Mouse (Mus musculus) stomach, embryonic 15.5 days (tissue): Measurements from ENCODE around the gene Sema4d. TPM values are rescaled to one million over a fixed set of nuclear protein-coding genes. Genes with fewer than 3 reads are reported as not detected.
"Not testable (repeated sequence)": the region's sequence is repeated elsewhere in the genome, so short reads cannot be mapped to it uniquely, and the experiment has no call there.

Source experiments
- ATAC-seq: fragments of 200-750 bp; cut with Nextera tagmentation; 2 replicates; pipeline ENCODE4 v1.8.0; 2017; ENCODE audit warnings: low read depth, moderate number of reproducible peaks, moderate TSS enrichment; ENCODE audit not compliant: insufficient read depth, low FRiP score
- H3K27ac ChIP-seq: fragments of 300-500 bp; sonication (generic); 2 replicates; pipeline ENCODE4 v1.5.1; 2015; ENCODE audit warnings: mild to moderate bottlenecking, inconsistent platforms
- H3K27me3 ChIP-seq: fragments of 300-500 bp; sonication (generic); replicated peaks from 2 replicates; pipeline ENCODE4 v1.6.1; 2015; ENCODE audit warnings: inconsistent platforms
- H3K36me3 ChIP-seq: fragments of 300-500 bp; sonication (generic); 2 replicates; pipeline ENCODE4 v1.6.1; 2015; ENCODE audit warnings: inconsistent platforms
- H3K4me1 ChIP-seq: fragments of 300-500 bp; sonication (generic); 2 replicates; pipeline ENCODE4 v1.6.1; 2015; ENCODE audit warnings: inconsistent platforms
- H3K4me2 ChIP-seq: fragments of 300-500 bp; sonication (generic); 2 replicates; pipeline ENCODE4 v1.6.1; 2015; ENCODE audit warnings: mild to moderate bottlenecking, inconsistent platforms
- H3K4me3 ChIP-seq: fragments of 300-500 bp; sonication (generic); replicated peaks from 2 replicates; pipeline ENCODE4 v1.5.1; 2015; ENCODE audit warnings: inconsistent platforms
- H3K9ac ChIP-seq: fragments of 300-500 bp; sonication (generic); 2 replicates; pipeline ENCODE4 v1.6.1; 2015; ENCODE audit warnings: inconsistent platforms
- H3K9me3 ChIP-seq: fragments of 300-500 bp; sonication (generic); 2 replicates; pipeline ENCODE4 v1.6.1; 2016; ENCODE audit warnings: inconsistent platforms
- WGBS: fragments of 180-500 bp; shearing (Covaris S2); methylation state at CpG from one replicate; pipeline ENCODE4 v1.1.7; 2015; 5-methylcytosine and 5-hydroxymethylcytosine counted together
- polyA plus RNA-seq: library from polyadenylated mRNA; unstranded; fragments of >200 nt; fragmentation: Nextera tagmentation; extraction: Ambion mirVana; gene quantifications from 2 replicates; pipeline ENCODE4 v1.2.1, GENCODE M21; 2015

The Sema4d gene
- polyA plus RNA-seq: 8.4 and 10.2 TPM in 2 replicates

DNA sequence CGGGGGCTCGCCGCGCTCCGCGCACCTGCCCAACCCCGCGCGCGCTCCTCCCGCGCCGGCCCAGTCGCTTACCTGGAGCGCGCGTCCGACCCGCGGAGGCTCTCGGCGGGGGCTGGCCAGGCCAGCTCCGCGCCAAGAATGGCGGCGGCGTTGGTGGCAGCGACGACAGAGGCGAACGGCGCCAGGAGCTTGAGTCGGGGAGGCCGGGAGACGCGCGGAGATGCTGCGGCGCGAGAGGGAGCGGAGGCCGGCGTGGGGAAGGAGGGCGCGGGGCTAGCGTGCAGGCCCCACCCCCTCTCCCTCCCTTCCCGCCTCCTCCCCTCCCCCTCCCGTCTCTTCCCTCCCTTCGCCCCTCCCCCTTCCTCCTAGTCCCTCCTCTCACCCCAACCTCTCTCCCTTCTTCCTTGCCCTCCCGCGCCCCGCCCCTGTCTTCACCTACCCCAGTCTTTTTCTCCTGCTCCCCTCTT lies at the start of gene Sema4d:
TSS of gene Sema4d (minus strand) at position 323 of the 467 bp plus-strand sequence.
- Histone ChIP-seq H3K9me3 (no peaks in the 10 kb centered on the region), H3K27ac (peak within 1 kb of the TSS; percentile 37; the same call in 1 of the 2 replicates), H3K4me1 (peaks cover 3% of the 10 kb centered on the region; the same call in 1 of the 2 replicates), H3K27me3 (0 out of 2 replicates have a peak, but pooled peaks cover 9% of the 10 kb centered on the region), H3K9ac (peak within 1 kb of the TSS; percentile 75), H3K4me2 (peak within 1 kb of the TSS; percentile 95), H3K4me3 (peak within 1 kb of the TSS; percentile 69), H3K36me3 (no peaks in the 10 kb centered on the region)
- 2% methylated on average over 29 of the region's 52 CpGs for WGBS
- ATAC-seq: peak; percentile 67

- ATAC-seq: no peak
- Histone ChIP-seq H3K9ac (no peak overlapping the region), H3K9me3 (no peaks in the 10 kb centered on the region), H3K4me3 (no peak overlapping the region), H3K27me3 (peaks cover 13% of the 10 kb centered on the region), H3K4me2 (no peak overlapping the region), H3K4me1 (peaks cover 25% of the 10 kb centered on the region), H3K36me3 (no peaks in the 10 kb centered on the region), H3K27ac (no peak overlapping the region)
- 79% methylated on average over 4 of the region's 4 CpGs for WGBS
These were observed 49.8 kb upstream of the Sema4d start for GRCm38 (mm10) chr13:51843298-51843697.

- Histone ChIP-seq H3K4me1 (peaks cover 24% of the 10 kb centered on the region), H3K4me2 (peak overlapping the region; percentile 33), H3K27ac (no peak overlapping the region), H3K27me3 (peaks cover 13% of the 10 kb centered on the region), H3K4me3 (0 out of 2 replicates have a peak overlapping the region, but pooled peaks have one; percentile 5), H3K36me3 (no peaks in the 10 kb centered on the region), H3K9ac (no peak overlapping the region), H3K9me3 (no peaks in the 10 kb centered on the region)
- WGBS: 24% methylated on average over 12 of the region's 12 CpGs
- ATAC-seq: no peak
These were observed 49.2 kb upstream of the Sema4d start for GRCm38 (mm10) chr13:51842773-51843172.

GRCm38 (mm10) chr13:51842191-51842590 lies 48.6 kb upstream of the Sema4d start:
- Histone ChIP-seq H3K36me3 (no peaks in the 10 kb centered on the region), H3K4me1 (peaks cover 24% of the 10 kb centered on the region), H3K27ac (no peak overlapping the region), H3K4me2 (peak overlapping the region; percentile 33; the same call in 1 of the 2 replicates), H3K9ac (no peak overlapping the region), H3K4me3 (no peak overlapping the region), H3K27me3 (peaks cover 13% of the 10 kb centered on the region), H3K9me3 (no peaks in the 10 kb centered on the region)
- WGBS: 30% methylated on average over 5 of the region's 5 CpGs
- ATAC-seq: no peak

DNA sequence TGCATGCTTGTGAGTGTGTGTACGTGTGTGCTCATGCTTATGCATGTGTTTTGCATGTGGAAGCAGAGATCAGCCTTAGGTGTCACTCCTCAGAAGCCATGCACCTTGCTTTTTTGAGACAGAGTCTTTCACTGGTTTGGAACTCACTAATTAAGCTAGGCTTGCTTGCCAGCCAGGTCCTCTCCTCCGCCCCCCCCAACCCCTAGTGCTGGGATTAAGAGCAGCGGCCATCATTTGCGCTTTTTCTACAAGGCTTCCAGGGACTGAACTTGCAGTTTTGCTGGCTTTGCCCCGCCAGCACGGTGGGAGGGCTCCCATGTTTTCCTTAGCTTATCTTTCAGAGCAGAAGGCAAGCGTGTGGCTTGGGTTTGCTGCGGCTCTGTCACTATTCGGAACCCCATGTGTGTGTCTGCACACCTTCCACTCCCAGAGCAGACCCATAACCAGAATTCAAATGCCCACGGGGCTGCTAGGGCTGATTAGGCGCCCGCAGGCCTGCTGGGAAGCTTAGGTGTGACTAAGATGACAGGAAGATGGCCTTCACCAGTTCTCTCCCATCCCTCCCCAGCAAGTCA lies 48.1 kb upstream of the Sema4d start:
- no peak for ATAC-seq
- WGBS: 25% methylated on average over 12 of the region's 12 CpGs
- Histone ChIP-seq H3K27me3 (peaks cover 13% of the 10 kb centered on the region), H3K9me3 (no peaks in the 10 kb centered on the region), H3K36me3 (no peaks in the 10 kb centered on the region), H3K4me3 (no peak overlapping the region), H3K4me2 (no peak overlapping the region; the same call in 1 of the 2 replicates), H3K27ac (no peak overlapping the region), H3K9ac (no peak overlapping the region), H3K4me1 (peaks cover 20% of the 10 kb centered on the region)

- 42% methylated on average over 6 of the region's 6 CpGs for WGBS
- ATAC-seq: no peak
- Histone ChIP-seq H3K27ac (no peak overlapping the region), H3K4me1 (peaks cover 20% of the 10 kb centered on the region), H3K4me3 (no peak overlapping the region), H3K4me2 (no peak overlapping the region), H3K9me3 (no peaks in the 10 kb centered on the region), H3K9ac (no peak overlapping the region), H3K27me3 (peaks cover 13% of the 10 kb centered on the region), H3K36me3 (no peaks in the 10 kb centered on the region)
These were observed 47.2 kb upstream of the Sema4d start for GRCm38 (mm10) chr13:51840702-51841101.

DNA sequence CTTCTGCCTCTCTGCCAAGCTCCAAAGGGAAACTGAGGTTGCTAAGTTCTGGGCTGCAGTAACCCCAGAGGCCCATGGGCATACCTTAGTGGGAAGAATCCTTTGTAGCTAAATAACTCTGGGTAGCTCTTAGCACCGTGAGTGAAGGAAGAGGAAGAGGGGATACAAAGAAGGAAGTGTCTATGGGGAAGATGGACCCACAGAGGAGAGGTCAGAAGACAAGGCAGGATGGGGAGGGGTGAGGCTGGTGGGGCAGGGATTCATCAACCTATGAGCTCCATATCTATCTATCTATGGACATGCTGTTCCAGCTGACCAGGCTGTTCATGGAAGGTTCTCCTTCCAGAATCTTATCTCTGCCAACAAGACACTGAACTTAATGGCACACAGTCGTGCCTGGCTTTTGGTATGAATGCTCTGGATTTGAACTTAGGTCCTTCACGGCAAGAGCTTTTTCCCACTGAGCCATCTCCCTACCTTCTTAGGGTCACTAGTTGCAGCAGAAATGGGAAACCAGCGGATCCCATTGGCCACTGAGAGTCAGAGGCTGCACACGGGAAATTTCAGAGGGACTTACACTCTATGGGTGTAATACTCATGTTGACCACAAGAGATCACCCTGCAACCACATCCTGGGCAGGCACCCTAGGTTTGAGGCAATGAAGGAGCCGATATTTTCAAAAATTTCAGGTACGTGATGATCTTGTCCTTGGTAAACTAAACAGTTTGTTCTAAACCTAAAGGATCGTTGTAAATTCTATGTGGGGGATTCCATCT lies 45.9 kb upstream of the Sema4d start:
- Histone ChIP-seq H3K27ac (no peak overlapping the region), H3K9me3 (no peaks in the 10 kb centered on the region), H3K9ac (no peak overlapping the region), H3K27me3 (peaks cover 13% of the 10 kb centered on the region), H3K4me2 (no peak overlapping the region), H3K36me3 (no peaks in the 10 kb centered on the region), H3K4me1 (peaks cover 13% of the 10 kb centered on the region), H3K4me3 (no peak overlapping the region)
- 21% methylated on average over 8 of the region's 8 CpGs for WGBS
- no peak for ATAC-seq

DNA sequence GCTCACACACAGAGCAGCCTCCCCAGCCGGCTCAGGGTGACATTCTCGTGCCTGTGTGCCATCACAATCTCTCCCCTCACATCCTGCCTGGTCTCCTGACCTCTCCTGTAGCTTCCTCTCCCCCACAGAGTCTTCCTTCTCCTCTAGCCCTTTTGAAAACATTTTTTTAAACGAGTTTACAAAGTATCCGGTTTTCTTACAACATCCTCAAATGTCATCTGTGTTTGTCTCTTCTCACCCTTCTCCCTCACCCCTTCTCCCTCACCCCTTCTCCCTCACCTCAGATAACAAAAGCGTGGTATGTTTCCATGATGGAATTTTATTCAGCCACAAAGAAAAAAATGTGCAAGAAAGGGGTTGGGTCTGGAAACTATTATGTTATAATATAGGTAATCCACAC lies 43.9 kb upstream of the Sema4d start:
- Histone ChIP-seq H3K4me2 (no peak overlapping the region), H3K27ac (no peak overlapping the region), H3K4me1 (peaks cover 18% of the 10 kb centered on the region), H3K27me3 (peaks cover 13% of the 10 kb centered on the region), H3K9ac (no peak overlapping the region), H3K36me3 (no peaks in the 10 kb centered on the region), H3K9me3 (no peaks in the 10 kb centered on the region), H3K4me3 (no peak overlapping the region)
- no peak for ATAC-seq
- WGBS: 21% methylated on average over 5 of the region's 5 CpGs

DNA sequence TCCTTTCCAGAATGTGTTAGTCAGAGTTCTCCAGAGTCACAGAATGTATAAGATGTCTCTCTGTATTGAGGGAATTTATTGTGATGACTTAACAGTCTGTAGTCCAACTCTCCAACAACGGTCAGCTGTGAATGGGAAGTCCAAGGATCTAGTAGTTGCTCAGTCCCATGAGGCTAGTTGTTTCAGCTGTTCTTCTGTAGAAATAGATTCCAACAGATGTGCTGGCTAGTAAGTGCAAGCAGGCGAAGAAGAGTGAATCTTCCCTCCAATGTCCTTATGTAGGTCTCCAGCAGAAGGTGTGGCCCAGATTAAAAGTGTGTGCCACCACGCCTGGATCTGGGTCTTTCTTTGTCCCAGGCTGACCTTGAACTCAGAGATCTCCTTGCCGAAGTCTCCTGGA lies 41.7 kb upstream of the Sema4d start:
- H3K36me3 ChIP-seq, H3K4me1 ChIP-seq, H3K27ac ChIP-seq, H3K4me2 ChIP-seq, ATAC-seq, H3K9ac ChIP-seq, H3K9me3 ChIP-seq, H3K27me3 ChIP-seq, H3K4me3 ChIP-seq: not testable (repeated sequence)
- WGBS: 74% methylated on average over 4 of the region's 4 CpGs

DNA sequence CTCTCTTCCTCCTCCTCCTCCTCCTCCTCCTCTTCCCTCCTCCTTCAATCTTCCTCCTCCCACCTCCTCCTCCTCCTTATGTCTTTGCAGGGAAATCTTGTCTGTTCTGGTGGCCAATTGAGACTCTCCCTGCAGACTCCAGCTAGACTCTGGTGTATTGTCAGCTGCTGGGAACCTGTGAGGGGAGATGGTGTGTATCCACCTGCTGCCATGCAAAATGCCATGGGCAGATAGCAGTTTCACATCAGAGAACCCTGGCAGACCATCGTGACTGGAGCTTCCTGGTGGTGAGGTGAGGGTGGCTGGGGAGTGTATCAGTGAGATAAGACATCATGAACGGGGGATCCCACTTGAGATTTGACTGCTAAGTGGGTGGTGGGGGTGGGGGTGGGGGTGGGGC lies 41.0 kb upstream of the Sema4d start:
- H3K4me1 ChIP-seq: peaks cover 7% of the 10 kb centered on the region; the same call in 1 of the 2 replicates
- H3K4me2 ChIP-seq: no peak overlapping the region
- no peak overlapping the region for H3K9ac ChIP-seq
- no peaks in the 10 kb centered on the region for H3K9me3 ChIP-seq
- H3K36me3 ChIP-seq: no peaks in the 10 kb centered on the region
- no peak overlapping the region for H3K4me3 ChIP-seq
- no peak for ATAC-seq
- 35% methylated on average over 2 of the region's 2 CpGs for WGBS
- no peak overlapping the region for H3K27ac ChIP-seq
- no peaks in the 10 kb centered on the region; the same call in 1 of the 2 replicates for H3K27me3 ChIP-seq

- not testable (repeated sequence) for H3K4me2 ChIP-seq, H3K27ac ChIP-seq, H3K4me3 ChIP-seq, H3K27me3 ChIP-seq, ATAC-seq, H3K36me3 ChIP-seq, H3K9ac ChIP-seq, H3K9me3 ChIP-seq, H3K4me1 ChIP-seq
- 55% methylated on average over 8 of the region's 8 CpGs for WGBS
These were observed 40.5 kb upstream of the Sema4d start for GRCm38 (mm10) chr13:51834024-51834423.

DNA sequence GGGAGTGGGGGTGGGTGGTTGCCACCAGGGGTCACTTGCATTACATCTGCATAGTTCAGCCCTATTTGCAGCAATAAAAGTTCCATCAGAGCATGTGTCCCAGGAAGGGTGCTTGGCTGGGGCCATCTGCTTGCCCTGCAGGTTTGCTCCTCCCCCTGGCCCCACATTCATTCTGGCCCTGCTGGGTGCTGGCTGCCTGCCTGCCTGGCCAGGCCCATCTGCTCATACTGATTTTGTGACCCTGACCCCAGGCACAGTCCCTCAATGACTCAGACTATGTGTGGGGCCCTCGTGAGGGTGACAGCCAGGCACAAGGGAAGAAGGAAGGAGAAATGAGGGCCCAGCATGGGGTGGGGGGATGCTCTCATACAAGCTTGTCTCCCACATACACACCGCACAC lies 40.1 kb upstream of the Sema4d start:
- WGBS: 50% methylated on average over 2 of the region's 2 CpGs
- Histone ChIP-seq H3K9ac (no peak overlapping the region), H3K4me3 (no peak overlapping the region), H3K36me3 (no peaks in the 10 kb centered on the region), H3K27ac (no peak overlapping the region), H3K4me1 (peaks cover 7% of the 10 kb centered on the region; the same call in 1 of the 2 replicates), H3K27me3 (no peaks in the 10 kb centered on the region), H3K9me3 (no peaks in the 10 kb centered on the region), H3K4me2 (no peak overlapping the region)
- peak; percentile 18; the same call in 1 of the 2 replicates for ATAC-seq
